Mouse (Mus musculus): ENCODE results near the gene Mfsd12.

- TF ChIP-seq POLR2A (IDR thresholded peaks at IDR 0.05; ENCODE audit: borderline replicate concordance, low read depth, low read length) (no peak), CTCF (IDR thresholded peaks at IDR 0.05; ENCODE audit: low read depth, low read length) (no peak)
These were observed 31.3 kb downstream of the Mfsd12 start, which contains the start of gene Gm48552 for GRCm38 (mm10) chr10:81388505-81389055.

Measured in bone marrow macrophage, adult 2 months (primary cell).